Mouse (Mus musculus): ENCODE data around the gene Ptgr2.

DNA sequence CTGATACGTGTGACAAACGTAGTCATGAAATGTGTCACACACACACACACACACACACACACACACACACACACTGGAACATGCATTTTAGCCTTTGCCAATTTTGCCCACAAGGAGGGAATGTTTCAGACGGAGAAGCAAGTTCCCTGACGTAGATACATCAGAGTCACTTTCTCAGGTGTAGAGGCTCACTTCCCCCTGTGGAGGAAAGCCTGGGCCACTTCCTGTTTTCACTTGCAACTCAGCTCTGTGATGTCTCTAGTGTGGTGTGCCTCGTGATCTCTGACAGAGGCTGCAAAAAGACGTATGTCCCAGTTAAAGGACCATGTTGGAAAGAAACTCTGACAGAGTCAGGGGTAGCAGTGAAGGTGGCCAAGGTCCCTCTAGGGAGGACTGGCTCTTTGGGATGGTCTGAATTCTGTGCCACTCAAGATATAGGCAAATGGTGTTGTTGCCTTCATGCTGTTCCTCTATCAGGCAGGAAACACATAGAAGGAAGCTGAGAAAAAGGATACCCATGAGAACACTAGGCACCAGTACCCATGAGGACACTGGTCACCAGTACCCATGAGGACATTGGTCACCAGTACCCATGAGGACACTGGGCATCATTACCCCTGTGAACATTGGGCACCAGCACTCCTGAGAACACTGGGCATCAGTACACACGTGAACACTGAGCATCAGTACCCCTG, 41.8 kb upstream of the Ptgr2 start:
- TF ChIP-seq CTCF (IDR thresholded peaks at IDR 0.05; ENCODE audit: low read depth) (no peak), EP300 (IDR thresholded peaks at IDR 0.05; ENCODE audit: low read depth) (no peak)

All from heart, postnatal 0 days (tissue).